Mouse (Mus musculus) CH12.LX (cell line): ENCODE measurements around the gene Tmem62. TPM values are rescaled to one million over a fixed set of nuclear protein-coding genes. Genes with fewer than 3 reads are reported as not detected.
A peak's percentile ranks its signal among the peaks of the same experiment; 100 is the strongest.
"Not testable (repeated sequence)": the region's sequence is repeated elsewhere in the genome, so short reads cannot be mapped to it uniquely, and the experiment has no call there.

Source experiments
- DNase-seq: peaks from one replicate; pipeline ENCODE4 v3.0.0-alpha.2; 2013; ENCODE audit errors: extremely low read depth
- H3K27ac ChIP-seq: 2 replicates; pipeline ENCODE4 v1.5.1; 2012; ENCODE audit warnings: low read depth, mild to moderate bottlenecking, control low read depth, moderate library complexity; ENCODE audit not compliant: insufficient read depth
- H3K27me3 ChIP-seq: replicated peaks from 2 replicates; pipeline ENCODE3; 2012; ENCODE audit warnings: inconsistent platforms
- H3K36me3 ChIP-seq, 2 experiments: replicated peaks in 1 of 2; 2 replicates each; pipeline versions ENCODE3 to v1.6.1; 2012; ENCODE audit warnings: inconsistent platforms in 1 of 2, low read length in 1 of 2, mild to moderate bottlenecking in 1 of 2, mixed read lengths in 1 of 2, moderate library complexity in 1 of 2; ENCODE audit not compliant: control insufficient read depth in 1 of 2, insufficient read depth in 1 of 2
- H3K4me1 ChIP-seq, 2 experiments: 2 replicates each; pipeline ENCODE4 v1.6.1; 2012; ENCODE audit warnings: inconsistent platforms in 1 of 2, moderate library complexity in 1 of 2; ENCODE audit not compliant: insufficient read depth in 2 of 2, control insufficient read depth in 1 of 2
- H3K4me2 ChIP-seq: 2 replicates; pipeline ENCODE4 v1.6.1; 2012; ENCODE audit warnings: low read depth, mild to moderate bottlenecking, control low read depth; ENCODE audit not compliant: poor library complexity, insufficient read depth, severe bottlenecking
- H3K4me3 ChIP-seq, 3 experiments: fragments of 150-350 bp in 1 of 3; sonication (generic) in 1 of 3; replicated peaks in 1 of 3; 2 replicates each; pipeline versions ENCODE3 to v1.5.1; 2011 to 2012; ENCODE audit warnings: low read depth in 2 of 3, low read length in 2 of 3, mild to moderate bottlenecking in 2 of 3, moderate library complexity in 2 of 3, control low read depth in 1 of 3, improper control_type of control experiment in 1 of 3, inconsistent platforms in 1 of 3, mixed read lengths in 1 of 3; ENCODE audit not compliant: poor library complexity in 1 of 3
- H3K79me2 ChIP-seq: replicated peaks from 2 replicates; pipeline ENCODE4 v1.6.1; 2012; ENCODE audit warnings: mild to moderate bottlenecking, moderate library complexity; ENCODE audit not compliant: control insufficient read depth, poor library complexity, insufficient read depth, severe bottlenecking; ENCODE audit errors: extremely low read depth
- H3K9ac ChIP-seq: 2 replicates; pipeline ENCODE4 v1.6.1; 2012; ENCODE audit warnings: low read depth, mild to moderate bottlenecking, control low read depth, moderate library complexity; ENCODE audit not compliant: insufficient read depth
- H3K9me3 ChIP-seq: replicated peaks from 2 replicates; pipeline ENCODE3; 2012; ENCODE audit warnings: low read length, inconsistent platforms, mixed read lengths
- CHD1 ChIP-seq: IDR thresholded peaks from 2 replicates; pipeline ENCODE4 v1.6.1; 2012; ENCODE audit warnings: low read depth, low read length, improper control_type of control experiment, inconsistent platforms
- CTCF ChIP-seq, 2 experiments: IDR thresholded peaks in 1 of 2; conservative IDR thresholded peaks in 1 of 2; 2 replicates each; pipeline ENCODE4 v1.5.1; 2011 to 2012; ENCODE audit warnings: low read depth in 2 of 2, low read length in 2 of 2, improper control_type of control experiment in 1 of 2, inconsistent platforms in 1 of 2, mild to moderate bottlenecking in 1 of 2, moderate library complexity in 1 of 2
- ETS1 ChIP-seq: conservative IDR thresholded peaks from 2 replicates; pipeline ENCODE4 v1.6.1; 2012; ENCODE audit warnings: low read depth, mild to moderate bottlenecking, inconsistent platforms, low read length, improper control_type of control experiment, moderate library complexity
- GABPA ChIP-seq: IDR thresholded peaks from 2 replicates; pipeline ENCODE4 v1.6.1; 2012; ENCODE audit warnings: low read depth, low read length, improper control_type of control experiment, inconsistent platforms; ENCODE audit not compliant: insufficient replicate concordance
- IRF4 ChIP-seq: IDR thresholded peaks from 2 replicates; pipeline ENCODE4 v1.6.1; 2014; ENCODE audit warnings: low read depth, mild to moderate bottlenecking, inconsistent platforms, low read length, improper control_type of control experiment
- RCOR1 ChIP-seq: conservative IDR thresholded peaks from 2 replicates; pipeline ENCODE4 v1.6.1; 2012; ENCODE audit warnings: low read depth, mild to moderate bottlenecking, inconsistent platforms, low read length, improper control_type of control experiment
- dilution Hi-C: fragments of 300-500 bp; cut with MboI; formaldehyde crosslinking; loops from 2 replicates; pipeline ENCODE4 v1.14.3; 2020; ENCODE audit warnings: low sequenced_read_pairs; ENCODE audit not compliant: extremely low pct_unique_long_range_greater_than_20kb, extremely low pct_ligation_motif_present
- in situ Hi-C: fragments of 300-500 bp; cut with MboI; formaldehyde crosslinking; loops from 3 replicates; pipeline ENCODE4 v1.14.3; 2019; ENCODE audit warnings: low sequenced_read_pairs, low pct_ligation_motif_present, low pct_unique_long_range_greater_than_20kb, mixed read lengths
- polyA plus RNA-seq: library from polyadenylated mRNA; unstranded; fragments of >175 nt; gene quantifications from 2 replicates; pipeline ENCODE4 v1.2.1, GENCODE M21; 2012; ENCODE audit warnings: low read depth; ENCODE audit not compliant: insufficient read length
- total RNA-seq, 2 experiments: library from RNA; depleted of rRNA; stranded (reverse); fragments of 300-350 nt in 1 of 2; fragments of >200 nt in 1 of 2; gene quantifications; 2 replicates each; pipeline ENCODE4 v1.2.3; 2012 to 2014

Tmem62 gene
- total and polyA plus RNA-seq, 3 experiments: 4.9 to 5.3 (median 5.2) TPM

DNA sequence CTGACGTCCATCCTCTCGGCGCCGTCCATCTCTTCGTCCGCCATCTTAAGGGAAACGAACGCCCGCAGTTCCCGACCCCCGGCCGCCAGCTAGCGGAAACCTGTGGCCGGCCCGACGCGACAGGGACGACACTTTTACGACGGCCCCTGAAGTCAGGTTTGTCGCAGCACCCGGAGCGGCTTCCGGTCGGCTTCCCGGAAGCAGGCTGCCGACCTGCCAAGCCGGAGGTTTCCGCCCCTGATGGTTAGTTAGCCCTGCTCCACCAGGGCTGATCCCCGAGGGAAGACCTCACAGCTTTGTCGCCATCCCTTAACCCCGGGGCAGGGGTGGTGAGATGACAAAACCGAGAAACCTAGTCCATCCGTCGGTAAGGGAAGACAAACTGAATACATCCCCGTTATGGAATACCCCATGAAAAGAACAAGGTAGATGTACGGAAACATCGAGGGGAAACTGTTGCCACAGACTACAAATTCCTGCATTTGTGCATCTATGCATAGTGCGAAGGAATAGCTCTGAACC is 6.2 kb upstream of the Tmem62 start, which contains the start of gene Ubr1 (continued):
- TF ChIP-seq CHD1: no peak
- no peak for TF ChIP-seq GABPA

DNA sequence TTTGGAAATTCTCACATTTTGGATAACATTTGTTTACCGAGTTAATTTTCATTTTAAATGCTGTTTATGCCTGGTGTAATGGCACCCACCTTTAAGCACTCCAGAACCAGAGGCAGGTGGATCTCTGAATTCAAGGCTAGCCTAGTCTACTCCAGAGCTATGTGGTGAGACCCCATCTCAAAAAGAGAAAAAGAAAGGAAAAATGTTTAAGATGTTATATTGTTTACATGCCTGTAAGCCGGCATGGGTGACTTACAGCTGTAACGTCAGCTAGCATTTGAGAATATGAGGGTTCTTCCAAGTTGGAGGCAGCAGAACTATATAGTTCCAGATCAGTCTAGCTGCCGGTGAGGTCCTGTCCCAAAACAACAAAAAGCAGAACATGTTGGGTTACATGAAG is 5.1 kb upstream of the Tmem62 start:
- H3K9me3 ChIP-seq: no peaks in the 10 kb centered on the region

GRCm38 (mm10) chr2:120972257-120972656 is 4.6 kb upstream of the Tmem62 start:
- H3K4me3 ChIP-seq, in situ Hi-C loops, H3K4me2 ChIP-seq, H3K27ac ChIP-seq, H3K27me3 ChIP-seq, H3K36me3 ChIP-seq, H3K9ac ChIP-seq, DNase-seq, H3K9me3 ChIP-seq, dilution Hi-C loops: not testable (repeated sequence)
- peaks cover 27% of the 10 kb centered on the region for H3K79me2 ChIP-seq
- peaks cover 0 to 29% of the 10 kb centered on the region in 2 experiments; a peak in 2 of 4 replicates for H3K4me1 ChIP-seq

More for the DNA sequence above, 5.1 kb upstream of the Tmem62 start:
- H3K4me1 ChIP-seq: peaks cover 0 to 29% of the 10 kb centered on the region in 2 experiments; a peak in 2 of 4 replicates
- H3K27ac ChIP-seq: no peak overlapping the region
- peaks cover 32% of the 10 kb centered on the region for H3K79me2 ChIP-seq
- H3K4me2 ChIP-seq: peak overlapping the region; percentile 99; the same call in 1 of the 2 replicates
- no peak overlapping the region for H3K4me3 ChIP-seq
- dilution Hi-C loops: no loop called here
- DNase-seq: no peak
- TF ChIP-seq ETS1: no peak
- TF ChIP-seq IRF4: no peak
- H3K36me3 ChIP-seq: peaks cover 0 to 9% of the 10 kb centered on the region in 2 experiments
- H3K27me3 ChIP-seq: no peaks in the 10 kb centered on the region
- H3K9ac ChIP-seq: no peak overlapping the region; the same call in 1 of the 2 replicates
- in situ Hi-C loops: no loop called here

GRCm38 (mm10) chr2:120972964-120973363 is 3.9 kb upstream of the Tmem62 start:
- Histone ChIP-seq H3K4me3 (no peak overlapping the region), H3K79me2 (peaks cover 24% of the 10 kb centered on the region), H3K9ac (no peak overlapping the region), H3K27me3 (no peaks in the 10 kb centered on the region), H3K4me1 (peaks cover 0 to 29% of the 10 kb centered on the region in 2 experiments; a peak in 2 of 4 replicates), H3K36me3 (peaks cover 0 to 2% of the 10 kb centered on the region in 2 experiments), H3K27ac (no peak overlapping the region), H3K4me2 (no peak overlapping the region), H3K9me3 (no peaks in the 10 kb centered on the region)
- DNase-seq: no peak
- TF ChIP-seq CTCF (conservative IDR thresholded peaks at IDR 0.05 in 1 of 2, IDR thresholded peaks at IDR 0.05 in 1 of 2; ENCODE audit: low read depth in 2 of 2, low read length in 2 of 2) (0 out of 4 replicates have a peak, but pooled peaks of 1 of the 2 experiments have one; percentile 2), RCOR1 (no peak)
- in situ Hi-C loops (no loop called here), dilution Hi-C loops (no loop called here)
